ENCODE assay signal across 7 mouse cellular contexts in genomic region chr9:109055271-109056030, GRCm38 (mm10). TPM values are rescaled to one million over a fixed set of nuclear protein-coding genes. Genes with fewer than 3 reads are reported as not detected.
DNase-seq lines count a peak whose midpoint lies in the region; ATAC-seq and TF ChIP-seq lines count a peak whose summit lies in the region.

No protein-coding gene starts in this region.

- no peaks in the 10 kb centered on the region for H3K79me2 ChIP-seq in myocyte (ENCODE audit: control insufficient read depth, insufficient read depth)

- H3K4me3 ChIP-seq in lung, adult 2 months (replicated peaks; ENCODE audit: extremely low read depth, low read depth, low read length) = peak overlapping the region; percentile 15
- peak overlapping the region; percentile 33 for H3K4me3 ChIP-seq in embryonic facial prominence, embryonic 13.5 days
- H3K4me3 ChIP-seq in hindbrain, embryonic 16.5 days (ENCODE audit: low read length) = peak overlapping the region; percentile 34
- H3K4me3 ChIP-seq in myocyte = peak overlapping the region; percentile 10

- H3K27ac ChIP-seq in embryonic facial prominence, embryonic 13.5 days = peak overlapping the region; percentile 83
- peak overlapping the region; percentile 46; the same call in 1 of the 2 replicates for H3K27ac ChIP-seq in hindbrain, embryonic 16.5 days (ENCODE audit: low read depth, low read length)

- no peak for ATAC-seq in embryonic facial prominence, embryonic 13.5 days (ENCODE audit: insufficient number of reproducible peaks, insufficient read depth, low FRiP score, low TSS enrichment, low read depth)
- ATAC-seq in hindbrain, embryonic 16.5 days = no peak

- H3K36me3 ChIP-seq in embryonic facial prominence, embryonic 13.5 days = peaks cover 62% of the 10 kb centered on the region
- peaks cover 14% of the 10 kb centered on the region for H3K36me3 ChIP-seq in hindbrain, embryonic 16.5 days (ENCODE audit: control insufficient read depth, insufficient read depth, low read length)
- no peaks in the 10 kb centered on the region for H3K36me3 ChIP-seq in myocyte (ENCODE audit: control insufficient read depth, insufficient read depth)

- no peak for DNase-seq in lung, adult 2 months
- no peak for DNase-seq in lung, adult 18-20 months
- DNase-seq in gastrocnemius, postnatal 10 days = no peak
- DNase-seq in gastrocnemius, postnatal 25 days = no peak

- H3K9me3 ChIP-seq in embryonic facial prominence, embryonic 13.5 days = no peaks in the 10 kb centered on the region
- no peaks in the 10 kb centered on the region for H3K9me3 ChIP-seq in hindbrain, embryonic 16.5 days (ENCODE audit: control insufficient read depth, low read length)

- peaks cover 20% of the 10 kb centered on the region for H3K4me1 ChIP-seq in lung, adult 2 months (ENCODE audit: control insufficient read depth, insufficient read depth, low read length)
- peaks cover 43% of the 10 kb centered on the region for H3K4me1 ChIP-seq in embryonic facial prominence, embryonic 13.5 days
- H3K4me1 ChIP-seq in hindbrain, embryonic 16.5 days (ENCODE audit: control insufficient read depth, insufficient read depth, low read depth, low read length) = peaks cover 23% of the 10 kb centered on the region

- TF ChIP-seq POLR2A in lung, adult 2 months (IDR thresholded peaks at IDR 0.05; ENCODE audit: borderline replicate concordance, extremely low read depth, low read depth, low read length) = no peak
- TF ChIP-seq POLR2A in myocyte (IDR thresholded peaks at IDR 0.05; ENCODE audit: insufficient read length, low read depth) = no peak

- 84% methylated on average over 12 of the region's 12 CpGs for WGBS in lung, adult 2 months
- WGBS in embryonic facial prominence, embryonic 13.5 days = 86% methylated on average over 12 of the region's 12 CpGs
- 86% methylated on average over 12 of the region's 12 CpGs for WGBS in hindbrain, embryonic 16.5 days

- no peak for TF ChIP-seq CTCF in lung, adult 2 months (IDR thresholded peaks at IDR 0.05; ENCODE audit: insufficient read depth, low read length)

- peak overlapping the region; percentile 58 for H3K9ac ChIP-seq in embryonic facial prominence, embryonic 13.5 days
- H3K9ac ChIP-seq in hindbrain, embryonic 16.5 days (ENCODE audit: low read depth, low read length) = peak overlapping the region; percentile 61

- H3K27me3 ChIP-seq in embryonic facial prominence, embryonic 13.5 days = no peaks in the 10 kb centered on the region
- H3K27me3 ChIP-seq in hindbrain, embryonic 16.5 days (replicated peaks; ENCODE audit: control insufficient read depth, insufficient read depth, low read length) = no peaks in the 10 kb centered on the region
- no peaks in the 10 kb centered on the region for H3K27me3 ChIP-seq in myocyte (ENCODE audit: control insufficient read depth, insufficient read depth, insufficient read length)

- H3K4me2 ChIP-seq in embryonic facial prominence, embryonic 13.5 days = peak overlapping the region; percentile 56
- peak overlapping the region; percentile 55 for H3K4me2 ChIP-seq in hindbrain, embryonic 16.5 days (ENCODE audit: low read length)
- peak overlapping the region; percentile 83 for H3K4me2 ChIP-seq in myocyte (ENCODE audit: low read depth)

- H3ac ChIP-seq in myocyte (ENCODE audit: control insufficient read depth, insufficient read length) = no peak overlapping the region

TF ChIP-seq in myocyte, 11 proteins besides CTCF, POLR2A, EP300 and RAD21:
- no peak for TF ChIP-seq REST (IDR thresholded peaks at IDR 0.05; ENCODE audit: insufficient read depth, insufficient read length)
- no peak for TF ChIP-seq MYOG (IDR thresholded peaks at IDR 0.05; ENCODE audit: control insufficient read depth in 1 of 3, insufficient read depth in 1 of 3, insufficient read length in 2 of 3, low read depth in 2 of 3)
- TF ChIP-seq TCF12 (IDR thresholded peaks at IDR 0.05; ENCODE audit: insufficient read depth, poor library complexity, severe bottlenecking) = no peak
- TF ChIP-seq SRF (IDR thresholded peaks at IDR 0.05; ENCODE audit: control insufficient read depth, insufficient read length, low read depth) = no peak
- no peak for TF ChIP-seq E2F4 (IDR thresholded peaks at IDR 0.05; ENCODE audit: insufficient read depth)
- TF ChIP-seq MYOD1 (IDR thresholded peaks at IDR 0.05; ENCODE audit: control insufficient read depth in 1 of 3, insufficient read length in 2 of 3, low read depth in 2 of 3) = no peak
- TF ChIP-seq CEBPB (IDR thresholded peaks at IDR 0.05; ENCODE audit: insufficient read depth, poor library complexity, severe bottlenecking) = no peak
- no peak for TF ChIP-seq USF1 (IDR thresholded peaks at IDR 0.05; ENCODE audit: low read depth)
- TF ChIP-seq MAX (IDR thresholded peaks at IDR 0.05; ENCODE audit: low read depth) = no peak
- TF ChIP-seq POLR2AphosphoS2 (IDR thresholded peaks at IDR 0.05; ENCODE audit: insufficient read length, low read depth) = no peak
- no peak for TF ChIP-seq TCF3 (IDR thresholded peaks at IDR 0.05; ENCODE audit: insufficient read length, low read depth)

RNA-seq across cellular contexts. Expression of gene Trex1, which starts 4.1 kb away (rescaled TPM):
- 83.7 and 86.9 TPM in 2 replicates for polyA plus RNA-seq in lung, adult 2 months (2012; rRNA removed)
- 13.3 and 13.7 TPM in 2 replicates for polyA plus RNA-seq in embryonic facial prominence, embryonic 13.5 days (2015; fragmentation: Nextera tagmentation; extraction: Ambion mirVana)
- 13.6 and 14.2 TPM in 2 replicates for polyA plus RNA-seq in hindbrain, embryonic 16.5 days (2015; fragmentation: Nextera tagmentation; extraction: Ambion mirVana)
- 10.0 TPM for polyA plus RNA-seq in myocyte (2012; fragmentation: generic; extraction: Trizol)
- total RNA-seq in gastrocnemius, postnatal 10 days (2021) = 10 to 100 TPM; 10.8 to 11.4 TPM
- total RNA-seq in gastrocnemius, postnatal 25 days (2021) = 10 to 100 TPM in 1 of 2 experiments, 1 to 10 TPM in 1; 9.7 to 10.5 TPM

RNA-seq across cellular contexts. Expression of gene Shisa5, which starts 17.1 kb away (rescaled TPM):
- 918 and 1,083 TPM in 2 replicates for polyA plus RNA-seq in lung, adult 2 months (2012; rRNA removed)
- polyA plus RNA-seq in embryonic facial prominence, embryonic 13.5 days (2015; fragmentation: Nextera tagmentation; extraction: Ambion mirVana) = 65.4 and 76.0 TPM in 2 replicates
- 83.2 and 87.5 TPM in 2 replicates for polyA plus RNA-seq in hindbrain, embryonic 16.5 days (2015; fragmentation: Nextera tagmentation; extraction: Ambion mirVana)
- polyA plus RNA-seq in myocyte (2012; fragmentation: generic; extraction: Trizol) = 82.8 TPM
- 10 to 100 TPM; 30.9 to 39.2 TPM for total RNA-seq in gastrocnemius, postnatal 10 days (2021)
- total RNA-seq in gastrocnemius, postnatal 25 days (2021) = 10 to 100 TPM; 12.9 to 21.6 TPM

RNA-seq across cellular contexts. Expression of gene Atrip, which starts 18.5 kb away (rescaled TPM):
- 18.8 and 21.9 TPM in 2 replicates for polyA plus RNA-seq in lung, adult 2 months (2012; rRNA removed)
- polyA plus RNA-seq in embryonic facial prominence, embryonic 13.5 days (2015; fragmentation: Nextera tagmentation; extraction: Ambion mirVana) = 26.8 and 29.6 TPM in 2 replicates
- polyA plus RNA-seq in hindbrain, embryonic 16.5 days (2015; fragmentation: Nextera tagmentation; extraction: Ambion mirVana) = 30.0 and 31.8 TPM in 2 replicates
- polyA plus RNA-seq in myocyte (2012; fragmentation: generic; extraction: Trizol) = 9.6 TPM
- total RNA-seq in gastrocnemius, postnatal 10 days (2021) = 10 to 100 TPM in 1 of 2 experiments, 1 to 10 TPM in 1; 7.6 to 11.6 TPM
- 1 to 10 TPM; 7.9 to 8.4 TPM for total RNA-seq in gastrocnemius, postnatal 25 days (2021)

RNA-seq across cellular contexts. Expression of gene Ccdc51, which starts 26.8 kb away (rescaled TPM):
- 3.5 and 3.7 TPM in 2 replicates for polyA plus RNA-seq in lung, adult 2 months (2012; rRNA removed)
- polyA plus RNA-seq in embryonic facial prominence, embryonic 13.5 days (2015; fragmentation: Nextera tagmentation; extraction: Ambion mirVana) = 14.1 and 14.6 TPM in 2 replicates
- polyA plus RNA-seq in hindbrain, embryonic 16.5 days (2015; fragmentation: Nextera tagmentation; extraction: Ambion mirVana) = 12.5 and 13.1 TPM in 2 replicates
- 13.8 TPM for polyA plus RNA-seq in myocyte (2012; fragmentation: generic; extraction: Trizol)
- 1 to 10 TPM; 7.1 to 7.6 TPM for total RNA-seq in gastrocnemius, postnatal 10 days (2021)
- total RNA-seq in gastrocnemius, postnatal 25 days (2021) = 1 to 10 TPM; 6.9 to 7.5 TPM

RNA-seq across cellular contexts. Expression of gene Tma7, which starts 26.9 kb away (rescaled TPM):
- polyA plus RNA-seq in lung, adult 2 months (2012; rRNA removed) = 13.4 and 19.0 TPM in 2 replicates
- 686 and 706 TPM in 2 replicates for polyA plus RNA-seq in embryonic facial prominence, embryonic 13.5 days (2015; fragmentation: Nextera tagmentation; extraction: Ambion mirVana)
- polyA plus RNA-seq in hindbrain, embryonic 16.5 days (2015; fragmentation: Nextera tagmentation; extraction: Ambion mirVana) = 586 and 663 TPM in 2 replicates
- 271 TPM for polyA plus RNA-seq in myocyte (2012; fragmentation: generic; extraction: Trizol)
- total RNA-seq in gastrocnemius, postnatal 10 days (2021) = 100 to 1,000 TPM; 213 to 219 TPM
- total RNA-seq in gastrocnemius, postnatal 25 days (2021) = 100 to 1,000 TPM; 238 to 253 TPM

Comparison
In these comparisons a context has a peak if more than half of its experiments do, and no peak if none do; other contexts are left out.
1. RNA of gene Shisa5, which starts 17.1 kb away (polyA plus RNA-seq): 918 to 1,083 TPM in lung, adult 2 months; 83.2 to 87.5 TPM in hindbrain, embryonic 16.5 days, 82.8 TPM in myocyte (single experiment) and 65.4 to 76.0 TPM in embryonic facial prominence, embryonic 13.5 days; every median in the first group is over 10 times any median in the second.
2. Peak in every context shown above with its lines, with median percentiles within 50 percentile points of each other: H3K4me3 ChIP-seq and H3K4me2 ChIP-seq.